In genomic region chr5:66849148-66849547, GRCm38 (mm10) we compare ENCODE assay signal across 16 mouse cellular contexts.
DNase-seq lines count a peak whose midpoint lies in the region; ATAC-seq lines count a peak whose summit lies in the region.
"Had no signal": no experiment of that assay in that cellular context is flagged by ENCODE, and none has a peak within 500 bp of the region (broad histone marks: within the 10 kb centered on the region; RNA-seq: fewer than 3 reads in every experiment).

No protein-coding gene starts in this region.

- no peak overlapping the region for H3K9ac ChIP-seq in lung, embryonic 16.5 days (ENCODE audit: low read length)

- H3K27ac ChIP-seq in lung, embryonic 16.5 days (ENCODE audit: low read length) = no peak overlapping the region
- no peak overlapping the region for H3K27ac ChIP-seq in embryonic facial prominence, embryonic 10.5 days (replicated peaks)
- H3K27ac ChIP-seq: hindbrain, postnatal 0 days had no signal

- no peaks in the 10 kb centered on the region for H3K9me3 ChIP-seq in lung, embryonic 16.5 days (ENCODE audit: control insufficient read depth, low read length)
- H3K9me3 ChIP-seq in embryonic facial prominence, embryonic 10.5 days = no peaks in the 10 kb centered on the region

- no peak overlapping the region for H3K4me2 ChIP-seq in lung, embryonic 16.5 days (ENCODE audit: low read depth, low read length)

- peak; percentile 65 for ATAC-seq in lung, embryonic 16.5 days (ENCODE audit: low read depth)
- ATAC-seq: forebrain, embryonic 14.5 days; hindbrain, postnatal 0 days; midbrain, embryonic 16.5 days had no signal

- H3K4me1 ChIP-seq in lung, embryonic 16.5 days (replicated peaks; ENCODE audit: control insufficient read depth, insufficient read depth, low read length) = peaks cover 11% of the 10 kb centered on the region
- H3K4me1 ChIP-seq in embryonic facial prominence, embryonic 10.5 days = peaks cover 3% of the 10 kb centered on the region; the same call in 1 of the 2 replicates

- no peaks in the 10 kb centered on the region for H3K36me3 ChIP-seq in lung, embryonic 16.5 days (ENCODE audit: control insufficient read depth, insufficient read depth, low read length)
- no peaks in the 10 kb centered on the region for H3K36me3 ChIP-seq in embryonic facial prominence, embryonic 10.5 days (replicated peaks)

- DNase-seq in gastrocnemius, postnatal 25 days = peak; percentile 57
- DNase-seq in gastrocnemius, postnatal 4 days (ENCODE audit: low spot score in 2 of 2) = no peak
- peak; percentile 42 for DNase-seq in Muller cell, postnatal 12 days (ENCODE audit: inconsistent ontology term)
- DNase-seq in kidney, adult 8-10 months = peak; percentile 34 to 50
- DNase-seq in urinary bladder, postnatal 10 days (ENCODE audit: low spot score) = no peak
- DNase-seq in embryo, embryonic 11 days = no peak
- no peak for DNase-seq in embryonic facial prominence, embryonic 10.5 days (ENCODE audit: low spot score)
- DNase-seq: B cell, adult 2 months; cerebellum, adult 18-20 months; liver; spleen, adult 18-20 months; thymus, postnatal 36 days had no signal

- no peaks in the 10 kb centered on the region for H3K27me3 ChIP-seq in lung, embryonic 16.5 days (ENCODE audit: control insufficient read depth, insufficient read depth, low read depth, low read length)
- no peaks in the 10 kb centered on the region for H3K27me3 ChIP-seq in embryonic facial prominence, embryonic 10.5 days (replicated peaks; ENCODE audit: low read depth, poor library complexity, severe bottlenecking)

- WGBS in lung, embryonic 16.5 days = 45% methylated on average over 4 of the region's 4 CpGs
- 86% methylated on average over 4 of the region's 4 CpGs for WGBS in embryonic facial prominence, embryonic 10.5 days

- no peak overlapping the region for H3K4me3 ChIP-seq in lung, embryonic 16.5 days (ENCODE audit: low read length)
- H3K4me3 ChIP-seq in embryonic facial prominence, embryonic 10.5 days = no peak overlapping the region

Comparison
In these comparisons a context has a peak if more than half of its experiments do, and no peak if none do; other contexts are left out.
1. DNase-seq: peak in gastrocnemius, postnatal 25 days (single experiment), Muller cell, postnatal 12 days (single experiment) and kidney, adult 8-10 months (2 of 2); none in gastrocnemius, postnatal 4 days (0 of 2), urinary bladder, postnatal 10 days (single experiment), embryo, embryonic 11 days (single experiment) and embryonic facial prominence, embryonic 10.5 days (single experiment).